Mouse (Mus musculus): ENCODE results near the gene Mxi1. TPM values are rescaled to one million over a fixed set of nuclear protein-coding genes. Genes with fewer than 3 reads are reported as not detected.

Mxi1 gene
- polyA plus RNA-seq, 1 experiment from 2014 or later = 40.2 TPM

DNA sequence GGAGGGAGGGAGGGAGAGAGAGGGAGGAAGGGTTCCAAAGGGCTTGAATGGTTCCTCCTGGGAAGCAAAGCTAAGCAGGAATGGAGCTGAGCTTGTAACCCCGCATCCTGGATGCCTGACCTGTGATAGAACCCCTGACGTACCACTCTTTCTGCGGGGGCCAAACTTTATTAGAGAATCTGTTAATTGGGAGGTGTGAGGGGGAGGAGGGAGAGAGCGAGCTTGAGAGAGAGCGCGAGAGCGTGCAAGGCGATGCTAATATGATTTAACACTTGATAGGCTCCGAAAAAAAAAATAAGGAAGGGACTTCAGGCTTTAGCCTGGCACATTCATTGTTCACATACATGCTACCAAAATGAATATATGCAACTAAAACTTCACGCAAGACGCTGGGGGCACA is 3.6 kb upstream of the Mxi1 start:
- H3K4me2 ChIP-seq = 0 out of 2 replicates have a peak overlapping the region, but pooled peaks have one; percentile 10
- H3K36me3 ChIP-seq = no peaks in the 10 kb centered on the region
- WGBS = 46% methylated on average over 11 of the region's 11 CpGs
- ATAC-seq (replicated peaks; ENCODE audit: low FRiP score) = no peak
- no peak overlapping the region for H3K9ac ChIP-seq
- no peaks in the 10 kb centered on the region for H3K27me3 ChIP-seq
- peaks cover 9% of the 10 kb centered on the region; the same call in 1 of the 2 replicates for H3K4me1 ChIP-seq
- 0 out of 2 replicates have a peak overlapping the region, but pooled peaks have one; percentile 41 for H3K27ac ChIP-seq
- no peak overlapping the region for H3K4me3 ChIP-seq (replicated peaks)
- no peaks in the 10 kb centered on the region for H3K9me3 ChIP-seq (replicated peaks)

DNA sequence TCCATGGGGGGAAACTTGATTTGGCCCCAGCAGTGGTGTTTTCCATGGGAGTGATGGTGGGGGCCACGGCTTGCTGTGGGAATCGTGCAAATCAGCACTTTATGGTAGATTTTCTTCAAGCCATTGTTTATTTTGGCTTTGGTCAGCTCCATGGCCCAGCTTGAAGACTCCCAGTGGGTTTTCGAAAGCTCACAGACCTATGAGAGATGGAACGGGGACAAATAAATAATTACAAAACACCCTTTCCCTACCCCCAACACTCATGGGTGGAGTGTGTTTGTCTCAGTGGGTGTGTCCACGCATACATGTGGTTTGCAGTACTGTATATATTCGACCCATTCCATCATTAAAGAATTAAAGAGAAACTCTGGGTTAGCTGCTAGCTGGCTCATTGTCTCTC is 3.1 kb upstream of the Mxi1 start:
- H3K9me3 ChIP-seq (replicated peaks) = no peaks in the 10 kb centered on the region
- peaks cover 9% of the 10 kb centered on the region; the same call in 1 of the 2 replicates for H3K4me1 ChIP-seq
- H3K27ac ChIP-seq = 0 out of 2 replicates have a peak overlapping the region, but pooled peaks have one; percentile 41
- 46% methylated on average over 6 of the region's 6 CpGs for WGBS
- no peak overlapping the region for H3K9ac ChIP-seq
- H3K4me3 ChIP-seq (replicated peaks) = no peak overlapping the region
- no peak for ATAC-seq (replicated peaks; ENCODE audit: low FRiP score)
- no peaks in the 10 kb centered on the region for H3K36me3 ChIP-seq
- no peaks in the 10 kb centered on the region for H3K27me3 ChIP-seq
- H3K4me2 ChIP-seq = 0 out of 2 replicates have a peak overlapping the region, but pooled peaks have one; percentile 10

DNA sequence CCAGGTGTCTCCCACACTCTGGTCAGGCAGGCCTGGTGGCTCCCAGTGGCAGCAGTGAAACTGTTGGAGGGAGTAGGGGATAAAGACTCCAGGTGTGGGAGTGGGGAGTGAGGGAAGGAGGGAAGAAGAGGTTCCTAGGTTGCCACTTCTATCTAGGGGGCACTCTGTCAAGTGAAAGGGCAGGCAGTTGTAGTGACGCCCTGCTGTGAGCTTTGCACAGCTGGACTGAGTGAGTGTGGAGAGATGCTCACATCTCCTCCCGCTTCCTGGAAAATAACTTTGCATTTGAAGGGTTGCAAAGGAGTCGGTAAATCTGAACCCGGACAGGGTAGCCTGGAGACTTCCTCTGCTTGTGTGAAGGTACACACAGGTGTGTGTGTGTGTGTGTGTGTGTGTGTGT is 687 bp upstream of the Mxi1 start:
- Histone ChIP-seq H3K9ac (no peak overlapping the region), H3K4me3 (replicated peaks) (no peak overlapping the region), H3K27me3 (no peaks in the 10 kb centered on the region), H3K4me2 (0 out of 2 replicates have a peak overlapping the region, but pooled peaks have one; percentile 97), H3K9me3 (replicated peaks) (no peaks in the 10 kb centered on the region), H3K36me3 (no peaks in the 10 kb centered on the region), H3K27ac (no peak overlapping the region), H3K4me1 (peaks cover 13% of the 10 kb centered on the region)
- 25% methylated on average over 4 of the region's 4 CpGs for WGBS
- ATAC-seq (replicated peaks; ENCODE audit: low FRiP score) = no peak

DNA sequence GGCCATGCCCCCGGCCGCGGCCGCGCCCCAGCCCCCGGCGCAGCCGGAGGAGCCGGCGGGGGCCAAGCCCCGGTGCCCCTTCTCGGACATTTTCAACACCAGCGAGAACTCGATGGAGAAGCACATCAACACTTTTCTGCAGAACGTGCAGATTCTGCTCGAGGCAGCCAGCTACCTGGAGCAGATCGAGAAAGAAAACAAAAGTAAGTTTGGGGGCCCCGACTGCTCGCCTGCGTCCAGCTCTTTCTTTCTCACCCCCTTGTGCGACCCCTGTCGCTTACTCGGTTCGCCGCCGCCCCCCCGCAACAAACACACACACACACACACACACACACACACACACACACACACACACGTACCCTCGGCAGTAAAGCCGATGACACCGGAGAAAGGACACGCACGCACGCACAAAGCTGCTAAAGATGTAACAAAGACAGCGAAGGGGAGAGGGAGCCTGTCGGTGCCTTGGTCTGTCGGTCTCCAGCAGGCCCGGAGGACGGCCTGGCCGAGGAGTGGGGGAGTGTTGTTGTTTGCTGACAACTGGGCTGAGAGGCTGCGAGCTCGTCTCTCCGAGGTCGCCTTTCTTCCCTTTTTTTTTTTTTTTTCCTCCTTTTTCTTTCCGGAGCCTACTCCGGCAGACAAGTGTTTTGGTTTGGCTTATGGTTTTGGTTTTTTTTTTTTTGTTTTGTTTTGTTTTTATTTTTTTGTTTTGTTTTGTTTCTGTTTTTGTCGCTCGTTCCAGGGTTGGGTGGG is 629 bp downstream of the Mxi1 start:
- Histone ChIP-seq H3K4me2 (peak overlapping the region; percentile 97), H3K36me3 (no peaks in the 10 kb centered on the region), H3K4me3 (replicated peaks) (peak overlapping the region; percentile 91), H3K9ac (peak overlapping the region; percentile 87), H3K4me1 (peaks cover 23% of the 10 kb centered on the region), H3K27me3 (no peaks in the 10 kb centered on the region), H3K27ac (peak overlapping the region; percentile 93), H3K9me3 (replicated peaks) (no peaks in the 10 kb centered on the region)
- ATAC-seq (replicated peaks; ENCODE audit: low FRiP score) = no peak
- WGBS = under 1% methylated on average over 42 of the region's 48 CpGs

DNA sequence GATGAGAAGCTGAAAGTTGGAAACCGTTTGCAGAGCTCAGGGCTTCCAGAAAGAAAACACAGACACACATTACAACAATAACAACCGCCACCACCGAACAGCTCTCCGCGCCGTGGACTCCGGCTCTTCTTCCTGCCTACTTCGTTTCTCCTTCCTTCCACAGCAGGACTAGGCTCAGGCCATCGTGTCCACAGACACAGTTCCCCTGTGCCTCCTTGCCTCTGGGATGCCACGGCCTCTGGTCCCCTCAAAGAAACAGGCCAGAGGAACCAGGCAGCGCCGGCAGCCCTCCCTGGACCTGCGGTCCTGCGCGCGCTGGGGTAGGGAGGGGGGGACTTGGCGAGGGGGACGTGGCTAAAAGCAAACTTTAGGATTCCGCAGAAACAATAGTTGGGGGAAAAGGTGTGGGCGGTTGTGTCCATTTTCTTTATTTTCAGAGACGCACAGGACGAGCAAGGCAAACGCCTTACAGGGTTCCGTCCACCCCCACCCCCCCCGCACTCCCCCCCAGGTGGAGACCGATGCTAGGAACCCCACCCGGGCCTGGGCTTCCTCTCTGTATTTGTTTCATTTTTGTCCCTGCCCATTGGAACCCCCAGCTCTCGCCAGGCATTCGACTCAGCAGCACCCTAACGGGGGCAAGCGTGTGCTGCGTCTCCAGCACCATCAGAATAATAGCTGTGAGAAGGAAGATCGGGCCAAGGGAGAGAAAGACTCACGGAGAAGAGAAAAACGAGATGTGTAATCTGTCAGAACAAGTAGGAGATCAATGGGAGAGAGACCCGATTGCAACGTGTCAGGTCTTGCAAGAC is 1.4 kb downstream of the Mxi1 start:
- Histone ChIP-seq H3K4me1 (peaks cover 28% of the 10 kb centered on the region), H3K9me3 (replicated peaks) (no peaks in the 10 kb centered on the region), H3K27ac (peak overlapping the region; percentile 93), H3K27me3 (no peaks in the 10 kb centered on the region), H3K9ac (peak overlapping the region; percentile 87), H3K36me3 (no peaks in the 10 kb centered on the region), H3K4me2 (peak overlapping the region; percentile 97), H3K4me3 (replicated peaks) (peak overlapping the region; percentile 91)
- under 1% methylated on average over 34 of the region's 37 CpGs for WGBS
- ATAC-seq (replicated peaks; ENCODE audit: low FRiP score) = no peak

DNA sequence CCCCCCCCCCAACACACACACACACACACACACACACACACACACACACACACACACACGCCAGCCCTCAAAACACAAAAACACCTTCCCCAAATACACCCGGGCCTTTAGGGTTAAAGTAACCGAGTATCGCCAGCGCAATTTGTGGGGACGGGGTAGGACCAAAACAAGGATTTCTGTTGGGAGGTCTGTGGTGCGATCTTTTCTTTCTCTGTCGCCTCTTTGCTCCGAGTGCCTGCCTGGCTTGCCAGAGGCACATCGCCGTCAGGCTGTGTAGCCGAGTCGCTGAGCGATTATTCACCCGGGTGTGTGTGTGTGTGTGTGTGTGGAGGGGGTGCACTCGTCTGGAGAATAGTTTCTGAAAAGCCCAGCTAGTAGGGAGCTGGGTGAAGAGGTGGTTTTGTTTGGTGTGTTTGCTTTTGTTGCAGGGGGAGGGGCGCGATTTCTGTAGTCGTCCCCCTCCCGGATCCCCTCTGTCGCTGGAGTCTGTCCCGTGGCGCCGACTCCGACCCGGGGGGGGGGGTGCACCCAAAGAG is 2.1 kb downstream of the Mxi1 start:
- peaks cover 25% of the 10 kb centered on the region for H3K4me1 ChIP-seq
- ATAC-seq (replicated peaks; ENCODE audit: low FRiP score) = 0 out of 2 replicates have a peak, but pooled peaks have one; percentile 5
- H3K9ac ChIP-seq = peak overlapping the region; percentile 87
- WGBS = 0% methylated on average over 26 of the region's 26 CpGs
- no peaks in the 10 kb centered on the region for H3K36me3 ChIP-seq
- peak overlapping the region; percentile 93 for H3K27ac ChIP-seq
- H3K4me3 ChIP-seq (replicated peaks) = peak overlapping the region; percentile 91
- H3K27me3 ChIP-seq = no peaks in the 10 kb centered on the region
- H3K9me3 ChIP-seq (replicated peaks) = no peaks in the 10 kb centered on the region
- H3K4me2 ChIP-seq = peak overlapping the region; percentile 97

DNA sequence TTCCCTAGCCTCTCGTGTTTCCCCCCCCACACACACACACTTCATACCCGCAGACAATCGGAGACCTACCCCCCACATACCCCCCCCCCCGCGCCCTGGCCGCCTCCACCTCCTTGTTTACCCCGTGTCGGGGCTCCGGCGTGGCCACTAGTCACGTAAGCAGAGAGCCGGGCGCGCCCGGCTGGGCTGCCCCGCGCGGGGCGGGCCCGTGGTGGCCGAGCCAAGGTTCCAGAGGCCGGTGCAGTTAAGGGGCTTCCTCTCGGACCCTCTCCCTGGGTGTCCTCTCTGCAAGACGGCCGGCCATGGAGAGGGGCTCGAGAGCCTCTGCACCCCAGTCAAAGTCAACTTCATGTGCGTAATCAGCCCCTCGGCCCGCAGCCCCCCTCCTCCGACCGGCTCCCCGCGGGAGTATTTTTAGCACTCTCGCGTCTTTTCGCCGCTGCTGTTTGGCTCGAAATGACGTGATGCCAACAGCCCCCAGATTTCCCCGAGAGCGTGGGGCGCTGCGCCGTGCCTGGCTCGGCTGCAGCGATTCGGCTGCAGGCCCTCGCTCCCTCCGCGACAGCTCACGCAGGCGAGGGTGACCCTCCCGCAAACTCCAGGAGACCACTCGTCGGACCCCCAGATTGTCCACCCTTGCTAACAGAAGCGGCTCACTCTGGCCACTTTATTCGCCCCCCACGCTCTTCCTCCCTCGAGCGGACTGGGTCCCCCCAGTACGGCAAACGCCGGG is 2.8 kb downstream of the Mxi1 start:
- peaks cover 25% of the 10 kb centered on the region for H3K4me1 ChIP-seq

DNA sequence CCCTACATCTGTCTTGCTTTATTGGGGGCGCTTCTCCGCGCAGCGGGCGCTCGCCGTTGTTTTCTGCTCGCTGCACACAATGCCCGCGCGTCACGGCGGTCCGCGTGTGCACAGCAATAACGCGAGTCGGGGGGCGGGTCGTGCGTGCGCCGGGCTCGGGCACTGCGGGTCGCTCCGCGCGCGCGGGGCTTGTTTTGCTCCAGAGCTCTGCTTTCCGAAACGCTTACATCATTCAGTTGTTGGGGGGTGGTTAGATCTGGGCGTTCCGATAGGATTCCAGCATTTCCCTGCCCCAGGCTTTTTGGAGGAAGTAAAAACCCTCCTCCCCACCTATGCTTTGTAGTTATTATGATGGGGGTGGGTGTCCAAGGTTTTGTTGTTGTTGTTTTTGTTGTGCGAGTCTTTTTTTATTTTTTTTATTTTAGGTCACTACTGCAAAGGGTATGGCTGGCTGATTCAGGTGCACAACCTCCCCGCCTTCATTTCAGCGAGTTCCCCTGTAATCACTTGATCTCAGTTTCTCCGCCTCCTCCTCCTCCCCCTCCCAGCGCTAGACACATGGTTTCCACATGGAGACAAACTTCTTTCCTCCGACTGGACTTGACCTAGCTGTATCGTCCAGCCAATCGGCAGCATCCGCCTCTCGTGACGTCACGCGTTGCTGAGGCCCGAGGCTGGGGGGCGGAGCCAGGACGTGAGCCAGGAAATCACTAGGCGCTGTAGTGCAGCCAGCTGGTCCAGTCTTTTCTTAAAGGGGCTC is 3.5 kb downstream of the Mxi1 start:
- peak; percentile 85 for ATAC-seq (replicated peaks; ENCODE audit: low FRiP score)
- WGBS = under 1% methylated on average over 52 of the region's 52 CpGs
- Histone ChIP-seq H3K4me2 (peak overlapping the region; percentile 97), H3K27ac (peak overlapping the region; percentile 93), H3K4me3 (replicated peaks) (peak overlapping the region; percentile 91), H3K4me1 (peaks cover 25% of the 10 kb centered on the region), H3K9me3 (replicated peaks) (no peaks in the 10 kb centered on the region), H3K9ac (peak overlapping the region; percentile 87), H3K27me3 (no peaks in the 10 kb centered on the region), H3K36me3 (no peaks in the 10 kb centered on the region)

More for the DNA sequence above, 2.8 kb downstream of the Mxi1 start:
- Histone ChIP-seq H3K36me3 (no peaks in the 10 kb centered on the region), H3K27me3 (no peaks in the 10 kb centered on the region), H3K9ac (peak overlapping the region; percentile 87), H3K27ac (peak overlapping the region; percentile 93), H3K4me3 (replicated peaks) (peak overlapping the region; percentile 91), H3K4me2 (peak overlapping the region; percentile 97), H3K9me3 (replicated peaks) (no peaks in the 10 kb centered on the region)
- peak; percentile 7 for ATAC-seq (replicated peaks; ENCODE audit: low FRiP score)
- WGBS = under 1% methylated on average over 63 of the region's 63 CpGs

DNA sequence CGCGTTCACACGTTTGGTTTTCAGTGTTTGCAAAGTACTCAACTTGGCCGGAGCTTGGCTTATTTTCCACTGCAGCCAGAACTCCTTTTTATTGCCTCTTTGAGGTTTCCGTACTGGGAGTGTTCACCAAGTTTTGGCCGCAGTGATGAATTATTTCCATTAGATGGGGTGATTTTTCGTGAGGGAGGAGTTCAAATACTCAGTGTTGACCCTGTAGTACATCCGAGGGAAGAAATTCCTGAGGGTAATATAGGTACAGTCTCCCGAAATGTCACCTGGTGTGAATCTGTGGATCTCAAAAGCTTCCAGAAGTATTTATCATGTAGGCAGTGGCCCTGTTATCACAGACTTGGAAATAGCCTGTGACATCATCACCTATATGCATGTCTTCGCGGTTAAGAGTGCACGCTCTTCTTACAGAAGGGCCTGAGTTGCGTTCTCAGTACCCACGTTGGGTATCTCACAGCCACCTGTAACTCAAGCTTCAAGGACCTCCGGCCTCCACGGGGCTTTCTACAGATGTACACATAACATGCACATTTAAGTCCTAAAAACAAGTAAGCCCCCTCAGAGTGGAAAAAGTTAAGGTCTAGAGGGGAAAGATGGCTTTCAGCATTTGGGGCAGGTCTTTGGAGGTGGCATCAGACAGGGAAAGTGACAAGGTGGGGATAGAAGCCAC is 4.4 kb downstream of the Mxi1 start:
- Histone ChIP-seq H3K36me3 (no peaks in the 10 kb centered on the region), H3K9me3 (replicated peaks) (no peaks in the 10 kb centered on the region), H3K27me3 (no peaks in the 10 kb centered on the region), H3K4me1 (peaks cover 21% of the 10 kb centered on the region), H3K27ac (peak overlapping the region; percentile 81), H3K4me2 (peak overlapping the region; percentile 97), H3K9ac (0 out of 2 replicates have a peak overlapping the region, but pooled peaks have one; percentile 24), H3K4me3 (replicated peaks) (peak overlapping the region; percentile 91)
- ATAC-seq (replicated peaks; ENCODE audit: low FRiP score) = no peak
- WGBS = 42% methylated on average over 16 of the region's 16 CpGs

DNA sequence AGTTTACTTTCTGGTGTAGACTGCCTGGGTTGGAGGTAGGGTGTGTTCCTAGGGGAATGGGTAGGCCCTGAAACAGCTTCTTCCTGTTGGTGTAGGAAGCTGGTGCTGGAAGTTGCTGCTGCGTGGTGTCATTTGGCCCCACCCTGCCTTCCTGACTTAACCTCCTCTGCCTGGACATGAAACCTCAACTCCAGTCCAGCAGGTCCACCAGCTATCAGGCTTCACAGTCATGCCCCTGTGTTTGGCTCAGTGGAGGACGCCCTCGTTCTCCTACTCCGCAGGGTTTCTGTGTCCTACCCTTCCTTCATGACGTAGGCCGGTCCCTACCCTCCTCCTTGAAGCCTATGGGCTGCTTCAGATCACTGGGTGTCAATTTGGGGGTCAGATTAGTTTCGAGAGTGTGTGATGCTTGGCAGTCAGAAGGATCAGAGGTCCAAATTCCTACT is 4.9 kb downstream of the Mxi1 start:
- H3K9ac ChIP-seq = no peak overlapping the region
- H3K4me2 ChIP-seq = peak overlapping the region; percentile 97; the same call in 1 of the 2 replicates
- ATAC-seq (replicated peaks; ENCODE audit: low FRiP score) = no peak
- H3K36me3 ChIP-seq = no peaks in the 10 kb centered on the region
- 82% methylated on average over 7 of the region's 7 CpGs for WGBS
- 0 out of 2 replicates have a peak overlapping the region, but pooled peaks have one; percentile 81 for H3K27ac ChIP-seq
- H3K4me1 ChIP-seq = peaks cover 19% of the 10 kb centered on the region
- no peaks in the 10 kb centered on the region for H3K27me3 ChIP-seq
- H3K4me3 ChIP-seq (replicated peaks) = no peak overlapping the region
- no peaks in the 10 kb centered on the region for H3K9me3 ChIP-seq (replicated peaks)

Measured in kidney, embryonic 15.5 days (tissue).